Mouse (Mus musculus) heart, embryonic 10.5 days (tissue): Measurements from ENCODE around the gene Pcif1. TPM values are rescaled to one million over a fixed set of nuclear protein-coding genes. Genes with fewer than 3 reads are reported as not detected.

Source experiments
- polyA plus RNA-seq: library from polyadenylated mRNA; unstranded; fragments of >200 nt; fragmentation: Nextera tagmentation; extraction: Ambion mirVana; gene quantifications from 2 replicates; pipeline ENCODE4 v1.2.1, GENCODE M21; 2016

The Pcif1 gene
- polyA plus RNA-seq, 1 experiment from 2014 or later = 61.5 TPM

Other genes with a start within 250 kb of the Pcif1 start
- not detected in 2 replicates for gene Wfdc16, start 240.5 kb upstream of the Pcif1 start, polyA plus RNA-seq
- gene Wfdc10, start 223.3 kb upstream of the Pcif1 start, polyA plus RNA-seq = not detected in 2 replicates
- not detected in 2 replicates for gene Wfdc9, start 222.7 kb upstream of the Pcif1 start, polyA plus RNA-seq
- gene Wfdc11, start 205.2 kb upstream of the Pcif1 start, polyA plus RNA-seq = not detected in 2 replicates
- gene Wfdc13, start 194.2 kb upstream of the Pcif1 start, polyA plus RNA-seq = not detected in 2 replicates
- not detected in 2 replicates for gene Spint4, start 180.8 kb upstream of the Pcif1 start, polyA plus RNA-seq
- gene Spint5, start 164.0 kb upstream of the Pcif1 start, polyA plus RNA-seq = not detected in 2 replicates
- 0.43 and 0.49 TPM in 2 replicates for gene Wfdc3, start 133.4 kb upstream of the Pcif1 start, polyA plus RNA-seq
- gene Dnttip1, start 133.3 kb upstream of the Pcif1 start, polyA plus RNA-seq = 60.3 and 76.6 TPM in 2 replicates
- gene Ube2c, start 109.4 kb upstream of the Pcif1 start, polyA plus RNA-seq = 496 and 550 TPM in 2 replicates
- 0.67 TPM in 1 of 2 replicates, not detected in the other for gene Tnnc2, start 99.3 kb upstream of the Pcif1 start, polyA plus RNA-seq
- gene Snx21, start 93.5 kb upstream of the Pcif1 start, polyA plus RNA-seq = 19.1 and 29.5 TPM in 2 replicates
- gene Acot8, start 74.4 kb upstream of the Pcif1 start, polyA plus RNA-seq = 17.8 and 21.5 TPM in 2 replicates
- 7.7 and 9.7 TPM in 2 replicates for gene Zswim3, start 74.2 kb upstream of the Pcif1 start, polyA plus RNA-seq
- gene Zswim1, start 56.6 kb upstream of the Pcif1 start, polyA plus RNA-seq = 13.7 and 14.3 TPM in 2 replicates
- gene Spata25, start 50.8 kb upstream of the Pcif1 start, polyA plus RNA-seq = 0.38 TPM in 1 of 2 replicates, not detected in the other
- 138 and 149 TPM in 2 replicates for gene Ctsa, start 46.4 kb upstream of the Pcif1 start, polyA plus RNA-seq
- gene Neurl2, start 45.8 kb upstream of the Pcif1 start, polyA plus RNA-seq = 28.2 and 55.0 TPM in 2 replicates
- gene Pltp, start 21.6 kb upstream of the Pcif1 start, polyA plus RNA-seq = 8.1 and 12.6 TPM in 2 replicates
- 12.6 and 13.5 TPM in 2 replicates for gene Zfp335, start 32.5 kb downstream of the Pcif1 start, polyA plus RNA-seq
- gene Mmp9, start 61.5 kb downstream of the Pcif1 start, polyA plus RNA-seq = 0.53 and 1.1 TPM in 2 replicates
- 0.74 and 0.92 TPM in 2 replicates for gene Slc12a5, start 81.5 kb downstream of the Pcif1 start, polyA plus RNA-seq
- gene Ncoa5, start 155.6 kb downstream of the Pcif1 start, polyA plus RNA-seq = 52.8 and 64.2 TPM in 2 replicates
- gene Cd40, start 176.3 kb downstream of the Pcif1 start, polyA plus RNA-seq = 7.8 and 11.9 TPM in 2 replicates
- gene 1700025C18Rik, start 211.4 kb downstream of the Pcif1 start, polyA plus RNA-seq = not detected in 2 replicates